Mouse (Mus musculus) olfactory bulb, adult 2 months (tissue): Measurements from ENCODE around the gene Polr3e. TPM values are rescaled to one million over a fixed set of nuclear protein-coding genes. Genes with fewer than 3 reads are reported as not detected.

Experiments
- H3K27ac ChIP-seq: fragments of 200-500 bp; 2 replicates; pipeline ENCODE4 v1.5.1; 2012; ENCODE audit warnings: low read depth, low read length; ENCODE audit not compliant: insufficient read depth
- H3K4me1 ChIP-seq: fragments of 200-500 bp; 2 replicates; pipeline ENCODE4 v1.6.1; 2012; ENCODE audit warnings: low read length; ENCODE audit not compliant: control insufficient read depth, insufficient read depth
- H3K4me3 ChIP-seq: fragments of 200-500 bp; 2 replicates; pipeline ENCODE4 v1.5.1; 2012; ENCODE audit warnings: mild to moderate bottlenecking, low read depth, low read length, moderate library complexity; ENCODE audit not compliant: insufficient read depth
- CTCF ChIP-seq: fragments of 200-500 bp; IDR thresholded peaks from 2 replicates; pipeline ENCODE4 v1.5.1; 2012; ENCODE audit warnings: low read depth, mild to moderate bottlenecking, low read length, moderate library complexity; ENCODE audit not compliant: insufficient read depth
- POLR2A ChIP-seq: fragments of 200-500 bp; IDR thresholded peaks from 2 replicates; pipeline ENCODE4 v1.6.1; 2012; ENCODE audit warnings: mild to moderate bottlenecking, low read depth, low read length, moderate library complexity; ENCODE audit not compliant: insufficient read depth
- WGBS: fragments of 180-500 bp; shearing (Covaris S2); methylation state at CpG from one replicate; pipeline ENCODE4 v1.1.7; 2018; 5-methylcytosine and 5-hydroxymethylcytosine counted together
- polyA plus RNA-seq: library from polyadenylated mRNA; stranded (reverse); fragments of >200 nt; gene quantifications from 2 replicates; pipeline ENCODE4 v1.2.4, GENCODE M21; 2012; ENCODE audit warnings: low replicate concordance; ENCODE audit not compliant: missing spikeins, insufficient read depth, insufficient read length

Polr3e gene
- polyA plus RNA-seq, 1 experiment = not detected

- under 1% methylated on average over 46 of the region's 46 CpGs for WGBS
- Histone ChIP-seq H3K4me1 (peaks cover 6% of the 10 kb centered on the region; the same call in 1 of the 2 replicates), H3K27ac (no peak within 1 kb of the TSS), H3K4me3 (peak within 1 kb of the TSS; percentile 85)
- TF ChIP-seq CTCF = 0 out of 2 replicates have a peak, but pooled peaks have one; percentile 5
- TF ChIP-seq POLR2A = 0 out of 2 replicates have a peak, but pooled peaks have one; percentile 36
Measured at GRCm38 (mm10) chr7:120982200-120982841, 64.8 kb downstream of the Polr3e start, which contains the start of the genes Cdr2 and Mfsd13b. TSS of gene Cdr2 (minus strand) at chr7:120982312. TSS of gene Mfsd13b (plus strand) at chr7:120982509.

GRCm38 (mm10) chr7:120982968-120983367, 65.4 kb downstream of the Polr3e start:
- peaks cover 6% of the 10 kb centered on the region; the same call in 1 of the 2 replicates for H3K4me1 ChIP-seq
- TF ChIP-seq POLR2A (no peak), CTCF (no peak)
- whole genome bisulfite sequencing = 11% methylated on average over 7 of the region's 7 CpGs
- no peak overlapping the region for H3K4me3 ChIP-seq
- H3K27ac ChIP-seq = no peak overlapping the region

- Histone ChIP-seq H3K4me1 (peaks cover 4% of the 10 kb centered on the region; the same call in 1 of the 2 replicates), H3K27ac (no peak overlapping the region), H3K4me3 (no peak overlapping the region)
- TF ChIP-seq CTCF (no peak), POLR2A (no peak)
- 60% methylated on average over 8 of the region's 8 CpGs for WGBS
Measured at GRCm38 (mm10) chr7:120991191-120991590, 73.6 kb downstream of the Polr3e start.

Other genes with a start within 250 kb of the Polr3e start
- gene Pdzd9, start 247.4 kb upstream of the Polr3e start, polyA plus RNA-seq = not detected in 2 replicates
- not detected in 2 replicates for gene Mosmo, start 240.1 kb upstream of the Polr3e start, polyA plus RNA-seq
- gene Vwa3a, start 178.4 kb upstream of the Polr3e start, polyA plus RNA-seq = not detected in 2 replicates
- not detected in 2 replicates for gene Gm5737, start 105.4 kb upstream of the Polr3e start, polyA plus RNA-seq
- not detected in 2 replicates for gene Eef2k, start 74.9 kb upstream of the Polr3e start, polyA plus RNA-seq
- not detected in 2 replicates for gene Cdr2, start 64.6 kb downstream of the Polr3e start, polyA plus RNA-seq
- gene Mfsd13b, start 64.8 kb downstream of the Polr3e start, polyA plus RNA-seq = not detected in 2 replicates
- gene Mettl9, start 116.7 kb downstream of the Polr3e start, polyA plus RNA-seq = not detected in 2 replicates
- not detected in 2 replicates for gene Igsf6, start 156.8 kb downstream of the Polr3e start, polyA plus RNA-seq
- gene Otoa, start 163.9 kb downstream of the Polr3e start, polyA plus RNA-seq = not detected in 2 replicates